Mouse (Mus musculus): ENCODE results near the gene Gjd3.

- no peak for TF ChIP-seq CTCF (conservative IDR thresholded peaks at IDR 0.05; ENCODE audit: low read length)
- no peak for TF ChIP-seq POU5F1 (IDR thresholded peaks at IDR 0.05; ENCODE audit: borderline replicate concordance, low read length)
- TF ChIP-seq NANOG (IDR thresholded peaks at IDR 0.05; ENCODE audit: borderline replicate concordance, low read length), result no peak
Observed at GRCm38 (mm10) chr11:98990866-98991265, 8.1 kb upstream of the Gjd3 start.
